In genomic region chr8:12999793-13000192, GRCm38 (mm10) we compare ENCODE assay signal across 21 mouse cellular contexts. TPM values are rescaled to one million over a fixed set of nuclear protein-coding genes. Genes with fewer than 3 reads are reported as not detected.
A peak's percentile ranks its signal among the peaks of the same experiment; 100 is the strongest.
DNase-seq lines count a peak whose midpoint lies in the region; TF ChIP-seq lines count a peak whose summit lies in the region.
"Had no signal": no experiment of that assay in that cellular context is flagged by ENCODE, and none has a peak within 500 bp of the region (broad histone marks: within the 10 kb centered on the region; RNA-seq: fewer than 3 reads in every experiment).

No protein-coding gene starts in this region.

- no peak overlapping the region for H3K9ac ChIP-seq in heart, adult 2 months (ENCODE audit: low read depth, low read length)
- H3K9ac ChIP-seq: liver, embryonic 15.5 days; neural tube, embryonic 15.5 days had no signal

- no peak overlapping the region for H3K27ac ChIP-seq in heart, adult 2 months
- H3K27ac ChIP-seq: hindbrain, embryonic 10.5 days; kidney, postnatal 0 days; liver, embryonic 15.5 days; midbrain, embryonic 10.5 days; neural tube, embryonic 15.5 days had no signal

- H3K36me3 ChIP-seq in heart, adult 2 months (ENCODE audit: control insufficient read depth, insufficient read depth, low read length) = no peaks in the 10 kb centered on the region
- H3K36me3 ChIP-seq: G1E; liver, embryonic 15.5 days had no signal

- H3K79me2 ChIP-seq in heart, adult 2 months (replicated peaks; ENCODE audit: control insufficient read depth, insufficient read depth, low read length) = no peaks in the 10 kb centered on the region

- H3K4me1 ChIP-seq in heart, adult 2 months (ENCODE audit: control insufficient read depth, insufficient read depth, low read length) = peaks cover 2% of the 10 kb centered on the region; the same call in 1 of the 2 replicates
- H3K4me1 ChIP-seq: liver, embryonic 15.5 days; midbrain, embryonic 10.5 days; neural tube, embryonic 15.5 days had no signal

- TF ChIP-seq EP300 in heart, adult 2 months (IDR thresholded peaks at IDR 0.05; ENCODE audit: insufficient read depth, low read depth, low read length) = no peak

- no peaks in the 10 kb centered on the region for H3K27me3 ChIP-seq in heart, adult 2 months (ENCODE audit: control insufficient read depth, insufficient read depth, low read length)
- H3K27me3 ChIP-seq: liver, embryonic 15.5 days; neural tube, embryonic 15.5 days had no signal

- no peak for TF ChIP-seq CTCF in heart, adult 2 months (IDR thresholded peaks at IDR 0.05)

- TF ChIP-seq POLR2A in heart, adult 2 months (IDR thresholded peaks at IDR 0.05; ENCODE audit: insufficient read depth, low read depth, low read length) = no peak

- intact Hi-C loops in heart, adult 2 months (cut with DNase I) = no loop called here
- intact Hi-C loops in heart, postnatal 25 days (cut with DNase I) = loop anchor here (5.0 kb wide), 1 partner anchor 107 kb away; no protein-coding TSS in a partner anchor

- no peak overlapping the region for H3K4me3 ChIP-seq in heart, adult 2 months
- H3K4me3 ChIP-seq: hindbrain, embryonic 10.5 days; liver, embryonic 15.5 days; midbrain, embryonic 10.5 days; neural tube, embryonic 15.5 days had no signal

- peak; percentile 42 to 45 for DNase-seq in heart, adult 2 months
- DNase-seq in heart, postnatal 25 days (ENCODE audit: low spot score) = no peak
- DNase-seq in layer of hippocampus, postnatal 10 days (ENCODE audit: low spot score in 2 of 2) = peak; percentile 42 to 56
- no peak for DNase-seq in layer of hippocampus, adult 18-20 months (ENCODE audit: low spot score in 2 of 2)
- peak; percentile 17 for DNase-seq in testis, postnatal 14 days (ENCODE audit: low spot score)
- DNase-seq in testis, postnatal 10 days (ENCODE audit: low spot score) = no peak
- no peak for DNase-seq in gastrocnemius, adult 18-20 months (ENCODE audit: low spot score)
- no peak for DNase-seq in cerebellum, adult 8-10 months
- DNase-seq: adrenal gland, postnatal 14 days; cerebellum, postnatal 14 days had no signal

- 19% methylated on average over 9 of the region's 9 CpGs for WGBS in heart, adult 2 months

RNA-seq across cellular contexts. Expression of gene F7, which starts 26.0 kb away (rescaled TPM):
- total RNA-seq in heart, adult 2 months (2021) = under 1 TPM; 0.21 to 0.45 TPM
- polyA plus RNA-seq in heart, adult 2 months (2012; rRNA removed) = 0.21 and 0.38 TPM in 2 replicates
- under 1 TPM in 1 of 2 experiments, not detected in 1; 0.14 TPM for total RNA-seq in heart, postnatal 25 days (2021)
- total RNA-seq in layer of hippocampus, postnatal 10 days (2021) = under 1 TPM in 1 of 2 experiments, not detected in 1; 0.32 TPM
- under 1 TPM; 0.18 to 0.22 TPM for total RNA-seq in layer of hippocampus, adult 18-20 months (2021)
- under 1 TPM in 1 of 2 experiments, not detected in 1; 0.11 TPM for total RNA-seq in gastrocnemius, adult 18-20 months (2021)
- polyA plus RNA-seq: forebrain, embryonic 16.5 days; G1E; intestine, embryonic 14.5 days; limb, embryonic 11.5 days; neural tube, embryonic 15.5 days; stomach, embryonic 14.5 days had no signal

RNA-seq across cellular contexts. Expression of gene F10, which starts 37.3 kb away (rescaled TPM):
- total RNA-seq in heart, adult 2 months (2021) = under 1 TPM; 0.60 to 0.96 TPM
- polyA plus RNA-seq in heart, adult 2 months (2012; rRNA removed) = 0.33 and 0.47 TPM in 2 replicates
- total RNA-seq in heart, postnatal 25 days (2021) = under 1 TPM; 0.45 to 0.57 TPM
- total RNA-seq in layer of hippocampus, postnatal 10 days (2021) = not detected
- not detected for total RNA-seq in layer of hippocampus, adult 18-20 months (2021)
- total RNA-seq in gastrocnemius, adult 18-20 months (2021) = under 1 TPM in 1 of 2 experiments, not detected in 1; 0.21 TPM
- total RNA-seq: layer of hippocampus, postnatal 14 days had no signal
- polyA plus RNA-seq: G1E had no signal

Comparison
In these comparisons a context has a peak if more than half of its experiments do, and no peak if none do; other contexts are left out.
1. DNase-seq: peak in heart, adult 2 months (2 of 2), layer of hippocampus, postnatal 10 days (2 of 2) and testis, postnatal 14 days (single experiment); none in heart, postnatal 25 days (single experiment), layer of hippocampus, adult 18-20 months (0 of 2), testis, postnatal 10 days (single experiment), gastrocnemius, adult 18-20 months (single experiment) and cerebellum, adult 8-10 months (single experiment).